Mouse (Mus musculus) stomach, embryonic 14.5 days (tissue): ENCODE results near the gene Slc7a11. TPM values are rescaled to one million over a fixed set of nuclear protein-coding genes. Genes with fewer than 3 reads are reported as not detected.
"Not testable (repeated sequence)": the region's sequence is repeated elsewhere in the genome, so short reads cannot be mapped to it uniquely, and the experiment has no call there.

Source experiments
- ATAC-seq: fragments of 200-750 bp; cut with Nextera tagmentation; 2 replicates; pipeline ENCODE4 v1.8.0; 2017; ENCODE audit warnings: low read depth, moderate TSS enrichment; ENCODE audit not compliant: insufficient number of reproducible peaks, insufficient read depth, low FRiP score
- H3K27ac ChIP-seq: fragments of 300-500 bp; sonication (generic); 2 replicates; pipeline ENCODE4 v1.5.1; 2014; ENCODE audit warnings: mild to moderate bottlenecking, low read length, moderate library complexity, mixed read lengths
- H3K27me3 ChIP-seq: fragments of 300-500 bp; sonication (generic); 2 replicates; pipeline ENCODE4 v1.6.1; 2014; ENCODE audit warnings: low read length, control low read depth, mixed read lengths; ENCODE audit not compliant: control insufficient read depth, insufficient read depth
- H3K36me3 ChIP-seq: fragments of 300-500 bp; sonication (generic); 2 replicates; pipeline ENCODE4 v1.6.1; 2014; ENCODE audit warnings: mild to moderate bottlenecking, control low read depth, low read length, moderate library complexity, mixed read lengths; ENCODE audit not compliant: control insufficient read depth, insufficient read depth
- H3K4me1 ChIP-seq: fragments of 300-500 bp; sonication (generic); 2 replicates; pipeline ENCODE4 v1.6.1; 2014; ENCODE audit warnings: low read length, control low read depth, mixed read lengths; ENCODE audit not compliant: control insufficient read depth, insufficient read depth
- H3K4me2 ChIP-seq: fragments of 300-500 bp; sonication (generic); replicated peaks from 2 replicates; pipeline ENCODE4 v1.6.1; 2014; ENCODE audit warnings: low read depth, low read length, control low read depth
- H3K4me3 ChIP-seq: fragments of 300-500 bp; sonication (generic); 2 replicates; pipeline ENCODE4 v1.5.1; 2014; ENCODE audit warnings: low read depth, low read length, control low read depth
- H3K9ac ChIP-seq: fragments of 300-500 bp; sonication (generic); replicated peaks from 2 replicates; pipeline ENCODE4 v1.6.1; 2014; ENCODE audit warnings: low read depth, mild to moderate bottlenecking, control low read depth, low read length, moderate library complexity, mixed read lengths
- H3K9me3 ChIP-seq: fragments of 300-500 bp; sonication (generic); 2 replicates; pipeline ENCODE4 v1.6.1; 2016; ENCODE audit warnings: low read depth, low read length, control low read depth; ENCODE audit not compliant: control insufficient read depth
- WGBS: fragments of 180-500 bp; shearing (Covaris S2); extraction: QIAGEN DNeasy Blood & Tissue Kit; methylation state at CpG from one replicate; pipeline ENCODE4 v1.1.7; 2014; 5-methylcytosine and 5-hydroxymethylcytosine counted together
- polyA plus RNA-seq: library from polyadenylated mRNA; unstranded; fragments of >200 nt; fragmentation: Nextera tagmentation; extraction: Ambion mirVana; gene quantifications from 2 replicates; pipeline ENCODE4 v1.2.1, GENCODE M21; 2014

Gene Slc7a11
- polyA plus RNA-seq, 1 experiment from 2014 or later: 0.29 TPM

GRCm38 (mm10) chr3:50442341-50443292 lies 797 bp downstream of the Slc7a11 start:
- ATAC-seq: no peak
- Histone ChIP-seq H3K4me3 (0 out of 2 replicates have a peak overlapping the region, but pooled peaks have one; percentile 31), H3K36me3 (no peaks in the 10 kb centered on the region), H3K4me1 (no peaks in the 10 kb centered on the region), H3K9ac (no peak overlapping the region), H3K4me2 (peak overlapping the region; percentile 40), H3K27me3 (no peaks in the 10 kb centered on the region), H3K27ac (no peak overlapping the region), H3K9me3 (no peaks in the 10 kb centered on the region)
- 75% methylated on average over 19 of the region's 19 CpGs for WGBS

DNA sequence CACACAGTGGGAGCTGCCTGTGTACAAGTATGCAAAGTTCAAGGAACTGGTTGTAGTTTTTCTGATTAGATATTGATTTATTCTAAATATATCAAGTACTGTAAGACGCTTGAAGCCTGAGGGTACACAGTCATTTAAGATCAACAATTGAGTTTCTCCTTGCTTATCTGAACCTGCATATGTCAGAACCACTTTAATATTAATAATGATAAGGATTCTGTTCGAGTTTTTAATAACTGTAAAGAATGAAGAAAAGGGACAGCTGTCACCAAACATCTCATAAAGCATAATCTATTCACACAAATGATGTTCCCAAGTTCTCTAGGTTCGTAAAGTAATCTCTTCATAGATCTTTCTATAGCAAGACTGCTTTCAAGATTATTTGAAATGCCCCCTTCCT lies 2.1 kb downstream of the Slc7a11 start:
- no peak overlapping the region for H3K27ac ChIP-seq
- no peaks in the 10 kb centered on the region for H3K4me1 ChIP-seq
- no peaks in the 10 kb centered on the region for H3K36me3 ChIP-seq
- WGBS: 69% methylated on average over 3 of the region's 3 CpGs
- no peak overlapping the region for H3K4me2 ChIP-seq
- no peak for ATAC-seq
- H3K4me3 ChIP-seq: no peak overlapping the region
- no peak overlapping the region for H3K9ac ChIP-seq
- H3K27me3 ChIP-seq: no peaks in the 10 kb centered on the region
- H3K9me3 ChIP-seq: no peaks in the 10 kb centered on the region

DNA sequence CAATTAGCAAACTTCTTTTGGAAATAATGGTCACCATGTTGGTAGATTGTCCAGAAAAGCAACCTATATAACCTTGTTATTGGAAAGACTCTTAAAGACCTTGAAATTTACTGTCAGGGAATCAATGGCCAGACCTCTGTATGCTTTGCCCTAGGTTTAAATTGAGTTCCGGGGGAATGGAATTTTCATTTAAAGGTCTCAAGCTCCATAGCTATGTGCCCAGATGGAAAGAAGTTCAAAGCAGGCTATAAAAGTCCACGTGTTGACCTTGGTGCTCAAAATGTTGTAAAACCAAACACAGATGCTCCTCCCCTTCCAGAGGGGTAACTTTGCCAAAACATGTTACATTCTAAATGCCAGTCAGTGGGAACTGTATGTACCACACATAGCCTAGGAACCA lies 3.0 kb downstream of the Slc7a11 start:
- WGBS: 82% methylated on average over 2 of the region's 2 CpGs
- no peak for ATAC-seq
- no peak overlapping the region for H3K27ac ChIP-seq
- no peak overlapping the region for H3K4me3 ChIP-seq
- no peaks in the 10 kb centered on the region for H3K9me3 ChIP-seq
- no peaks in the 10 kb centered on the region for H3K36me3 ChIP-seq
- H3K9ac ChIP-seq: no peak overlapping the region
- H3K4me1 ChIP-seq: no peaks in the 10 kb centered on the region
- H3K4me2 ChIP-seq: no peak overlapping the region
- H3K27me3 ChIP-seq: no peaks in the 10 kb centered on the region

- WGBS: 80% methylated on average over 5 of the region's 5 CpGs
- Histone ChIP-seq H3K4me3 (no peak overlapping the region), H3K4me1 (no peaks in the 10 kb centered on the region), H3K27ac (no peak overlapping the region), H3K27me3 (no peaks in the 10 kb centered on the region), H3K9me3 (no peaks in the 10 kb centered on the region), H3K4me2 (no peak overlapping the region), H3K9ac (no peak overlapping the region), H3K36me3 (no peaks in the 10 kb centered on the region)
- no peak for ATAC-seq
Observed at GRCm38 (mm10) chr3:50439429-50439828, 4.0 kb downstream of the Slc7a11 start.

DNA sequence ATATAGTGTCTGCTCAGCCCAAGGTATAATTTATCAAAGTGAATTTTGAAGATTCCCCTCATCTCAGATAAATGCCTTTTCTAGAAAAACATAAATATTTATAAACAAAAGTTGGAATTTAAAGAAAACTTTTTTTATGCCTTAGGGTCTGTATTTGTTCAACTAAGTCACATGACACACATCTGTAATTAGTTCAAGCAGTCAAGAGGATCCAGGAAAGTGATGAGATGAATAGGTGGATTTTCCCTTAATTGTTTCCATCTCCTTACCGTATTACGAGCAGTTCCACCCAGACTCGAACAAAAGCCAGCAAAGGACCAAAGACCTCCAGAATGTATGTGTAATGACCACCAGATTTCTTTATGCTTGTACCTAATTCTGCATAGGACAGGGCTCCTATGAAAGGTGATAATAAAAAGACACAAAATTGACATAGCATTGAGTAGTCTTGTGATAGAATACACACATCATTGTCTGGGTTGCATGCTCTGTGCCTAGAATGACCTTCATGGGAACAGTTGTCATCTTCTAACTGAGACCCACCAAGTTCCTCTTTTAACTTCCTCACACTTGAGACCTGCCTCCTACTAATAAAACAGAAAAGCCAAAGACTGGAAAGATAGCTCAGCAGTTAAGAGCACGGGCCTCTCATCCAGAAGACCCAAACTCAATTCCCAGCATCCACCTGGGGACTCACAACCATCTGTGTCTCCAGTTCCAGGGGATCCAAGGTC lies 4.7 kb downstream of the Slc7a11 start:
- no peaks in the 10 kb centered on the region for H3K27me3 ChIP-seq
- H3K27ac ChIP-seq: no peak overlapping the region
- H3K4me1 ChIP-seq: no peaks in the 10 kb centered on the region
- no peaks in the 10 kb centered on the region for H3K36me3 ChIP-seq
- no peaks in the 10 kb centered on the region for H3K9me3 ChIP-seq
- 68% methylated on average over 4 of the region's 4 CpGs for WGBS
- no peak overlapping the region for H3K4me2 ChIP-seq
- H3K9ac ChIP-seq: no peak overlapping the region
- ATAC-seq: no peak
- no peak overlapping the region for H3K4me3 ChIP-seq

GRCm38 (mm10) chr3:50438081-50438480 lies 5.3 kb downstream of the Slc7a11 start:
- H3K9me3 ChIP-seq, H3K4me1 ChIP-seq, ATAC-seq, H3K9ac ChIP-seq, H3K27me3 ChIP-seq, H3K4me2 ChIP-seq, H3K4me3 ChIP-seq, H3K27ac ChIP-seq, H3K36me3 ChIP-seq: not testable (repeated sequence)
- 60% methylated on average over 2 of the region's 2 CpGs for WGBS

- not testable (repeated sequence) for H3K9ac ChIP-seq, H3K4me1 ChIP-seq, H3K9me3 ChIP-seq, H3K4me2 ChIP-seq, H3K27me3 ChIP-seq, H3K36me3 ChIP-seq, H3K4me3 ChIP-seq, ATAC-seq, H3K27ac ChIP-seq
- WGBS: 92% methylated on average over 2 of the region's 2 CpGs
Observed at GRCm38 (mm10) chr3:50436409-50436808, 7.0 kb downstream of the Slc7a11 start.

GRCm38 (mm10) chr3:50433831-50434230 lies 9.6 kb downstream of the Slc7a11 start:
- H3K4me3 ChIP-seq: no peak overlapping the region

More at GRCm38 (mm10) chr3:50433831-50434230, 9.6 kb downstream of the Slc7a11 start:
- Histone ChIP-seq H3K36me3 (no peaks in the 10 kb centered on the region), H3K9ac (no peak overlapping the region), H3K4me1 (no peaks in the 10 kb centered on the region), H3K4me2 (no peak overlapping the region), H3K9me3 (no peaks in the 10 kb centered on the region), H3K27ac (no peak overlapping the region), H3K27me3 (no peaks in the 10 kb centered on the region)
- ATAC-seq: no peak
- WGBS: 77% methylated on average over 4 of the region's 4 CpGs
